Mouse (Mus musculus): ENCODE results near the gene Erbb4.
"Not testable (repeated sequence)": the region's sequence is repeated elsewhere in the genome, so short reads cannot be mapped to it uniquely, and the experiment has no call there.

Erbb4 gene

DNA sequence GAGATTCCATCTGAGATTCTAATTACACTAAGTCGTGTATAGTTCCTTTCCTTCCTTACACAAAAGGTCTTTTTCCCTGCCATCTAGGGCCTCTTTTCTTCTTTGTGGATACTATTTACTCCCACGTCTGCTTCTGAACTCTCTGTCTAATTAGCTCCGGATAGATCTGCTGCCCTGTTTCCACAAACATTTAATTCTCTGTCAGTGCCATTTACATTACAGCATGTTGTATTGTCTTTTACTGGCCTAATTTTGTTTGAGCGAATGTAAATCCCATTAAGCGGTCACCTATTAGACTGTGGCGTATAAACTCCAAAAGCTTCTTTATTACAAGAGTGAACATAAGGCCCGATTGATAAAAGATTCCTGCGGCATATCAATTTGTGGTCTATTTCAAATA lies 232.9 kb downstream of the Erbb4 start:
- in situ Hi-C loops (cut with MboI; ENCODE audit: unreplicated experiment in 2 of 2) = no loop called here

DNA sequence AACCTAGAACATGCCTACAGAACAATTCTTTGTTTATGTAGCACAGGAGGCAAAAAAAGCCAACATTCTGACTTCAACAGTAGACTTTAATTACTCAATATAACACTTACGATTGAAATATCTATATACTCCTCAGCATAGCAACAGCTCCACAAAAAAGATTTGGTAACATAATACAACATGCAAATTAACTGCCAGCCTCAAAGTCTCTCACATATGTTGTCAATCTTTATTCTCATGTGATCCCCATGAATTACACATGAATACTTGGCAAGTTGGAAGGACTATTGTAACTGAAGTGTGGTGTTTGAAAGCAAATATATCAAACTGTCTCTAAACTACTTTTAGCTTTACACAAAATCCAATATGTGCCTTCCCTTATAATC lies 234.2 kb downstream of the Erbb4 start:
- in situ Hi-C loops (cut with MboI; ENCODE audit: unreplicated experiment in 2 of 2) = no loop called here

DNA sequence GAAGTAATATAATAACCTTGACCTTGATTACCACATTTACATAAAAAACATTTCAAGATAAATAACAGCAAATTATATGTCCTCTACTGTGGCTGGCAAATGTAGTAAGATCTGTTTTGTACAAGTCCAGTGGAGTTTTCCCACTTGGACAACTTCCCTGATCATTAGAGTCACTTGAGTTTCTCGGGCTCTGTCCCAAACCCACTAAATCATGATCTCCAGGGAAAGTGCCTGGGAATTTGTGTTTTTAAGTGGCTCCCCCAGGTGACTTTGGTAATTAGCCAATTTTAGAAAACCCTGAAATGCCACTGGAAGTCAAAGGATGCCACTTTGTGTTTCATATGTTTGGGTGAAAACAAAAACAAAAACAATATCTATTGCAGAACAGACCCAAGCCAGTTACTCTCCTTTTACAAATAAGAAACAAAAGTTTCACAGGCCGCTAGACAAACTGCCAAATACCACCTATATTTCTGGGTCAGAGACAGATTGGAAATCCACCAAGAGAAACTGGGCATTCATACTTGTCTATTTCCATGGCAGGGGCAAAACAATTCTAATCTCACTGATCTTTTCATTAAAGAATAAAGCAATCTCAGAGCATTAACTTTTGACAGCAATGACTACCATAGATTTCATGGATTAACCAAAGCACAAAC lies 234.8 kb downstream of the Erbb4 start:
- in situ Hi-C loops (cut with MboI; ENCODE audit: unreplicated experiment in 2 of 2) = no loop called here

DNA sequence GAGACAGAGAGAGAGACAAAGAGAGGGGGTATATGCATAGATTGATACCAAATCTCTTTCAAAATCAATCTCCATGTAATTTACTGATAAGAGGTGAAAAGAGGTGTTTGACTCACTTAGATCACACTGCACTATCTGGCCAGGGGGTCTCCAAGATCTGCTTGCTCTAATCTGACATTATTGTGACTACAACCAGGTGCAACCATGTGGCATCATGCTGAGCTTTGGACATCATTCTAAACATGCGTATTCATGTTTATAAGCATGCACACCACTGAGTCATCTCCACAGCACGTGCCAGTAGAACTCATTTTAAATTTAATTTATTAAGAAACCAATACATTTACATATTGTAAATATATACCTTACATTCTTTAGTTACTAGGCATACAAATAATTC lies 247.5 kb downstream of the Erbb4 start:
- in situ Hi-C loops (cut with MboI; ENCODE audit: unreplicated experiment in 2 of 2) = no loop called here

DNA sequence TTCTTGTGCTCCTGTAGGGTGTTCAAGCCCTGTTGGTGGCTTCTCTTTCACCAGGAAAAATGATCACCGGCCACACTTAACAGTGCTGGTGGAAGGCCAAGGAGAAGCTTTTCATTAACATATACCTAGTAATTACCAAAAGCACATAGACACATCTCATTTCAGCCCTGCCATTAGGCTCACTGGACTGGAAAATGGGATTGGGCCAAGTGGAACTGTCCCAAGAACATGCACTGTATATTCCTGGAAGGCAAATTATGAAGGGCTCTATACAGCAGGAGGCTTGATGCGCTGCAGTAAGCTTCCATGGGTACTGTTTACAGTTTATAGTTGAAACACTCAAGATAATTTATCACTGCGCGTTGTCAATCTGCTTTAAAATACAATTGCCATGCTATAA lies 248.4 kb downstream of the Erbb4 start:
- in situ Hi-C loops (cut with MboI; ENCODE audit: unreplicated experiment in 2 of 2) = no loop called here

DNA sequence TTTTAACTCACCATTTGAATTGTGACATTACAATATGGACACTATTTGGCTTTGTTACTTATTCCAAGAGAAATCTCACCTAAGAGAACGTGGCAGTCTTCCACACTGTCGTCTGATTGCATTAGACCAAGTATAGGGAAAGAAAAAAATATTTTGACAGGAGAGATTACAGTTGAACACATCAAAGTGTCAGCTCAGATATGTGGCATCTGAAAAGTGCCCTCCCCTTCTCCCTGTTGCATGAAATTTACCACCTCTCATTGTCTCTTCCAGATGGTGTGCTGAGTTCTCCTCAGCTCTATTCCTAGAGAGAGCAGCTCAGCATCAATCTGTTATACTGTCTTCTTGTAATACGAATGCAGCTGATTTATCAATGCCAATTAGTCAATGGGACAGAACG lies 268.5 kb downstream of the Erbb4 start:
- in situ Hi-C loops (cut with MboI; ENCODE audit: unreplicated experiment in 2 of 2) = no loop called here

DNA sequence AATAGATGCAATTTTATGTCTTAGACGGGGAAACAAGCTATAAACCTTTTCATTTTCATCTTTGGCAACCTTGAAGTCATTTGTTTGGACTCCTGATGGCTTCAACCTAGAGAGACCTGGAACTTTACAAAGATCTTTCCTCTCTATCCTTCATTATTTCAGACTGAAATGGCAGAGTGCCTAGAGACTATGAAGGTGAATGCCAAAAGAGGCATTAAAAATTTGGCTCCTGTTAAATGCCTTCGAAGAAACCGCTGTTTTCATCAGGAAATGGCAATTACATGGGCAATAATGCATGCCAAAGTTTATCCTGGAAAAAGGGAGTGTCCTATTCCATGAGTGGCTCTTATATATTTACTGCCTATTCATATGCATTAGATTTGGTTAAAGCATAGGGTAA lies 273.2 kb downstream of the Erbb4 start:
- in situ Hi-C loops (cut with MboI; ENCODE audit: unreplicated experiment in 2 of 2) = no loop called here

DNA sequence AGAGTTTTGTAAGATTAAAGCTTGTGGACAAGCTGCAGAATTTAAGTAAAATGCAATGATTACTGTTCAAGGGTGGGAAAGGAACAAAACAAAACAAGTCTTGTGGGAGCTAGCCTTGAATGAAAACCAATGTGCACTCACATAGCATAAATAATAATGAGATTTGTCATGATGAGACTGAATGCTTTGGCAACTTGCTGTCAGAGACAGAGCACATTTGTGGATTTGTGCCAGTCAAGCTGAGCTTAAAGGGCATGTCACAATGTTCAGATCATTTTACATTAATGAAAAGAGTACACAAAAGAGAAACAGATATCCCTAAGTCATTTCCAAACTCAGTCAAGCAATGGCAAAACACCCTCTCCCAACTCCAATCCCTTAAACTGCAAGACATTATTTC lies 275.8 kb downstream of the Erbb4 start:
- in situ Hi-C loops (cut with MboI; ENCODE audit: unreplicated experiment in 2 of 2) = no loop called here

DNA sequence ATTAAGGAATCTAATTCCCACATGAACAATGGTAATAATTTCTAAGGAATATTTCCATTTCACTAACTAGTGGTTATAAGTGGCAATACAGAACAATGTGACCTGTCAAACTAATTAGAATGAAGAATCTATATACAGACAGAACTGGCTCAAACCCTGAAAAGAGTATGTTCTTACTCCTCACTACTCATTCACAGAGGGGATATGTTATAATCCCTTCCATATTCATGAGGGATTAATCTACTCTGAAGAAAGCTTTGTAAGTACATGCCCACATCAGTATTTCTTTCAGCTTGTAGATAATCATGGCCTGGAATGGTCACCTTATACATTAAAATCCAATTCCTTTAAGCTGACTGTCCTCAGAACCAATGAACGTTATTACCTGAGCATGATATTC lies 276.3 kb downstream of the Erbb4 start:
- in situ Hi-C loops (cut with MboI; ENCODE audit: unreplicated experiment in 2 of 2) = no loop called here

DNA sequence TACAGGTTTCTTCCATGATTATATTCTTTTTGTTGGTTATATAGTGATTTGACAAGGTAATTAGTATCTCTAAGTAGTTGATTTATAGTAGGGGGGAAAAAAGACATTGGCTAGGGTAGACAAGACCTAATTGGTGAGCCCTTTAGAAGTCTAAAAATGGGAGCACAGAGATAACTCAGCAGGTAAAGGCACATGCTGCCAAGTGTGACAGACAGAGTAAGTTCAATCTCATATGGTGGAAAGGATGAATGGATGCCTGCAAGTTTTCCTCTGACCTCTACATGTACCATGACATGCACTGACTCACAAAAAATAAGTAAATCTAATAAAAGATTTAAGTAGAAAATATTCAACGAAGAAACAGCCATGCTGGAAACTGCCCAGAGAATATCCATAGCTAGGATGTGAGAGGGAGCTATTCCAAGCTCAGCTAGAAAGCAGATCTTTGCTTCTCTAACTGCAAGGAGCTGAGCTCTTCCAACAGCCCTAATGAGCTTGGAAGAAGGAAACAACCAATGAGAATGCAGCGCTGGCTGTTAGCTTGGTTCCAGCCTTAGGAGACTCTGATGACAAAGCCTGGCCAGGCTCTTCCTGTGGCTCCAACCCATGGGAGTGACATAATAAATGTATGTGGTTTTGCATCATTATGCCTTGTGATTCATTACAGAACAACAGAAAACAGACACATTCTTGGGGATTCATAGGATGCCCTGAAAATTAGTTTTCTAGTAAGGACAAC lies 277.2 kb downstream of the Erbb4 start:
- in situ Hi-C loops (cut with MboI; ENCODE audit: unreplicated experiment in 2 of 2) = no loop called here

DNA sequence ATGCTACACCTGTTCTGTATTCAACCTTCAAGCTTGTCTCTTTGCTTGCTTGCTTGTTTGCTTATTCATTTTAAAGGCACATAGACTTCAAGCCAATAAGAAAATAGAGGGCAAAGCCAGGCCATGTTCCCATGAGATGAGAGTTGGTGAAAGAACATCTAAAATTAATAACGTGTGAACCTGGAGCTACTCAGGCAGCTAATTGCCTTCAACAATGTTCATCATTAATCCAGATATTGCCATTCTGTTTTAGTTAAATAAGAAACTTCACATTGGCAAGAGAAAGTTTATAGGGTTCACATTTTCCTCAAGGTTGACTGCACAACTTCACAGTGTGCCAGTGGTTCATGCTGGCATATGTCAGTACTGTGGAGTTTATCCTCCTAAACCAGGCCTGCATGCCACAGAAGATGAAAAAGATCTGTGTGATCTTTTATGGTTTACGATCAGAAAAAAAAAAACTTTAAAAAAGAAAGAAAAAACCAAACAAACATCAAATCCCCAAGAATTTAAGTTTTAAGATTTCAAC lies 284.7 kb downstream of the Erbb4 start:
- in situ Hi-C loops (cut with MboI; ENCODE audit: unreplicated experiment in 2 of 2) = no loop called here

DNA sequence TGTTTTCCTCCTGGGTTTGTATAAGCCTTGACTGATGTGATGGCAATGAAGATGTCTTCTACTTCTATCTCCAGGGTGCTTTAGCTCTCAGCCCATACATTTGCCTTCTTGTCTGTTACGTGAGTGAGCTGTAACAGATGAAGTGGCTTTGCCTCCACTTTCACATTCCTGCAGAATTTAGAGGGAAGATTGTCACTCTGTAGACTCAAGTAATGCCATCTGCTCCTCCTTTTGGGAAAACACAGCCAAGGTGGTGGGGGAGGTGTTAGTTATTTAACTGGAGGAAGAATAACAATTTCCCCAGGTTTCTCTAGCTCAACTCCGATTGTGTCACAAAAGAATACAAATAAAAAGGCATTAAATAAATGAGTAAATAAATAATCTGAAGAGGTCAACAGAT lies 301.1 kb downstream of the Erbb4 start:
- in situ Hi-C loops (cut with MboI; ENCODE audit: unreplicated experiment in 2 of 2) = no loop called here

DNA sequence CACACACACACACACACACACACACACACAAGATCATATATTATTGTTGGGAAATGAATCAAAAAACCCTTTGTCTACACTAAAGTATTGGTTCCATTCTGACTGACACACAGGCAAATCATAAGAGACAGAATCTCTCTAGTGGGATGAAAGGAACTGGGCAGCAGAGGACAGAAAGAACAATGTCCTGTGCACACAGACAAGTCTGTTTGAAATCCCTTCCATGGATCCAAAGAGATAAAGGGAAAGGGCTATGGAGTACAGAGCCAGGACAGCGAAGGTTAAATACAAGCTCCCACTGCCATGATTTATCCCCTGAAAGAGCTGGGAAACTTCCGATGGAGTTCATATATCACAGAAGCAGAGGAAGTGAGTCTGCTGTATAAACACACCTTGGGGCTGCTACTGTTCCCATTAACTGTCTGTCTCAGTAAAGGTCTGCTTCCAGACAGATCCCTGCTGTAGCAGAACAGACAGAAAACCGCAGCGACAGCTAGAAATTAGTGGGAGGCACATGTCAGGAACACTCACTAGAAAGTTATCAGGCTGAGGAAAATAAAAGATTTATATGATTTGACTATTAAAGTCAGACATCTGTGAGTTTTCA lies 320.3 kb downstream of the Erbb4 start:
- in situ Hi-C loops (cut with MboI; ENCODE audit: unreplicated experiment in 2 of 2) = no loop called here

DNA sequence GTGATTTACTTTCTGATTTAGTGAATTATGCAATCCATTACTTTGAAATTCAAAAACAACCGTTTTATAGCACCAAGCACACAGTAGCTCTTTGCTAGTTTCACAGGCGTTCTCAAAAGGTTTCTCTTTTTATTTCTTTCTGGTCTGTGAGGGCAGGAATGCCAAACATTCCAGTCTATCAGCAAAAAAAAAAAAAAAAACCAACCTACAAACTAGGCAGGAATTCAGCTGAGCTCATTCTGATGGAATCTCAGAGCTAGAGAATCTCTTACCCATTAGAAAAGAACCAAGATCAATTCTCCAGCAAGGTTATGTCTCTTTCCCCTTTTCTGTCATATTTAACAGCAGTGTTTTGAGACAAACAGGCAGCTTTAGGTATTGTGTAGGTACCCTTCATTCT lies 327.2 kb downstream of the Erbb4 start:
- in situ Hi-C loops (cut with MboI; ENCODE audit: unreplicated experiment in 2 of 2) = no loop called here

DNA sequence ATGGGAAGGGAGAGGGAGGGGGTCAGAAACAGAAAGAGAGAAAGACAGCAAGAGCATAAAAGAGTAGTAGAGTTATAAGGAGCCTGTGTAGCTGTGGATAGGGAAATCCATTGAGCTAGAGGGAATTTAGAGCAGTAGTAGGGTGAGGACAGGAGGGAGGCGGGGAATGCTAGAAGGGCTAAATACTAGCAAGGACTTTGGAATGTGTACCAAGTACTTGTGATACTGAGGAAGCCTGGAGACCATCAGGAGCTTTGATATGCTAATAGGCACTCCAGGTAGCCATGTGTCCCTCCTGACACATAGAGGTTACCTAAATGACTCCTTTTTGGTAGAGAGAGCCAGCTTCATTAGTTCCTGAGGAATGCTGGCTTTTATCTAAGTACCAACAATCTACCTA lies 327.8 kb downstream of the Erbb4 start:
- in situ Hi-C loops (cut with MboI; ENCODE audit: unreplicated experiment in 2 of 2) = no loop called here

DNA sequence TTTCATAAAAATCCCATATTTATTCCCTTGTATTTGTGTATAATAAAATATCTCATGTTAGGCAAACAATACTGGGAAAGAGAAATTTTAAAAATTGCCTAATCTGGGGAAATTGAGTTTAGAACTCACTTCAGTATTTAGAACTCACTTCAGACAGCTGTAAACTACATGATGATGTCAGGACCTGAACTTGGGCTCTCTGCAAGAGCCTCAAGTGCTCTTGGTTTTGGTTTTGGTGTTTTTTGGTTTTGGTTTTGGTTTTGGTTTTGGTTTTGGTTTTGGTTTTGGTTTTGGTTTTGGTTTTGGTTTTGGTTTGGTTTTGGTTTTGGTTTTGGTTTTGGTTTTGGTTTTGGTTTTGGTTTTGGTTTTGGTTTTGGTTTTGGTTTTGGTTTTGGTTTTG lies 341.8 kb downstream of the Erbb4 start:
- in situ Hi-C loops (cut with MboI; ENCODE audit: unreplicated experiment in 2 of 2) = not testable (repeated sequence)

DNA sequence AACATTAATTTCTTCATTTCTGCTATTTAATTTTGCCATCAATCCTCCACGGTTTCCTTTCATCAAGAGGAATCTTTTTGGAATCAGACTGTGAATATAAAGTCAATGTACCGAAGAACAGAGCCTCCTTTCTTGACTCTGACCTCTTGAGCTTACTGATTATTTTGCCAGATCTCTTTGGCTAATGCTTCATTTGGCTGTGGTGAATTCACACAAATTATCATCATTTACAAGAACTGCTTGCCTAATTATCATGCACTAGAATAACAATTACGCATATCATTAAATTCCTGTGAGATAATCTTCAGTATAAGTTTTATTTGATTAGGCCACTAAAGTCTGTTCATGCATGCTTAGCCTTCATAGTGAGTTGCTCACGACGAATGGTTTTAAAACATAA lies 345.4 kb downstream of the Erbb4 start:
- in situ Hi-C loops (cut with MboI; ENCODE audit: unreplicated experiment in 2 of 2) = no loop called here

DNA sequence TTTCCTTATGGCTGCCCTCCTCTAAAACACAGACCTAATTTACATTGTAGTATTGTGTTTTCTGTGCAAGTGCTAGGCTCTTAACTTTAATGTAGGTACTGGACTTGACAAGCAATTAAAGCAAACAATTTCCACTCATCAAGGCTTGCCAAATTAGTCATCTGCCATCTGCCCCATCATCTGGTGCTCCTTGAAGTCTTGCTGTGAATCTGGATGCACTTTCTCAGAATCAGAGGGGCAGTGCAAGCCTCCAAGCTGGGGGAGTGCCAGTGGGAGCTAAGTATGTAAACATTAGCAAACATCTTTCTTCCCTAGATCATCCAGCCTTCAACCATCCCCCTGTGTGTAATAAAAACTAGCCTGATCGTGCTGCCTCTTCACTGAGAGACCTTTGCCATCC lies 358.9 kb downstream of the Erbb4 start:
- in situ Hi-C loops (cut with MboI; ENCODE audit: unreplicated experiment in 2 of 2) = no loop called here

DNA sequence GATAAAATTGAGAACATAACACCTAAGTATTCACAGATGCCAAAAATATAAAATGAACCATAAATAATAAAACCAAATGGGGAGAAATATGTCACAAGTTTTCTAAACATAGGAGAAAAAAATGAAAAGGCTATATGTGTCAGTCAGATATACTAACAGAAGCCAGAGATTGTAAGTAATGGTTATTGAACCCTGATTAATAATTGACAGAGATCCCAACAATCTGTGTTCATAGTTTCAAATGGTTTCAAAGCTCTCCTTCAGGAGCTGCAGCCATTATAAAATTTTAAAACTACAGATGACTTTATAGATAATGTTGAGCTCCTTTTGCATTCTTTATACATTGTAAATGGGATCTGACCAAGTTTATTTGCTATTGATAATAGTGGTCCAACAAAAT lies 426.4 kb downstream of the Erbb4 start:
- in situ Hi-C loops (cut with MboI; ENCODE audit: unreplicated experiment in 2 of 2) = no loop called here

DNA sequence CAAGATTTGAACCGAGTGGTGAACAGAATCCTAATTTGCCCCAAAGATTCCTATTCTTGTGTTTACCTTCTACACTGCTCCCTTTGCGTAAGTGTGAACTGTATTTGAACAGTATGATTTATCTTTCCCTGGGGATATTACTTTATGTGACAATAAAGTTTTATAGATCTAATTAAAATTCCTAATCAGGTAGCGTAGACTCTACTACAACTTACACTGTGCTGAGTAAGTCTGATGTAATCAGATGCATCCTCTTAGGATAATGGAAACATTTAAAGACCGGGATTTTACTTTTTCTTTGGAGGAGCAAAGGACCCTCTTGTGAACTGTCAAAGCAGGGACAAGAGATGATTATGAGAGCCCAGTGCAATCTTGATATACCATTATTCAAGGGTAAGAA lies 433.2 kb downstream of the Erbb4 start:
- in situ Hi-C loops (cut with MboI; ENCODE audit: unreplicated experiment in 2 of 2) = no loop called here

DNA sequence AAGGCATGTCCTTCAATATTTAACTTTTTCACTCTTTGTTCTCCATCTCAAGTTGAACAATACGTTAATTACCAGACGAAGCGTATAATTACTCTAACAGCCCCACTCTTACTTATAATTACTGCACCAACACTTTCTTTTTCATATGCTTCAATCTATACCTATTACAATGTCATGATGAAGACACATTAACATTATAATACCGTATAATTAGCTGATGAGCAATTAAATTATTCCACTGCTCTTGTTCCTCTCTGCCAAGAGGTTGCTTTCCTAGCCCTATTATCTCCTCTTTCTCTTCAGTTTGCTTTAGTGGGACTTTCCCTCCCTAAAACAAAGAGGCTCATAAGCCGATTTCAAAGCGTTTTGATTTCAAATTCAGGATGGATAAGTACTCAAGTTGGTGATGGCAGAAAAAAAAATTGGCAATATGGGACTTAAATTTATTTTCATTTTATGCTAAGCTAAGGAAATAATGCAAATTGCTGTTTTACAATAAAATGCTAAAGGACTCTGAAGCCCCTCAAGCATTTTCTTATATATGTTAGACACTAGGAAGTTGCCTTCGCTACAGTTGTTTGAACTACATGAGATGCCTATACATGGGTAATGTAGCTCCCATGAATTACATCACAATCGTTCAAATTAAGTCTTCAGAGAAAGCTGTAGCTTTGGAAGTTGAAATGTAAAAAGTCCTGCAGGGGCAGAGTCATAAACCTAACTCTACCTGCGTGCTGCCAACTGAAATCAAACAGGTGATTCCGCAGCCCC lies 440.8 kb downstream of the Erbb4 start:
- in situ Hi-C loops (cut with MboI; ENCODE audit: unreplicated experiment in 2 of 2) = no loop called here
